Mouse (Mus musculus) T-helper 1 cell (primary cell): Measurements from ENCODE around the gene AI413582.

Source experiments
- in situ Hi-C: fragments of 300-600 bp; cut with MboI, MseI; formaldehyde crosslinking; loops from one replicate; pipeline ENCODE4 v1.15.1; 2025; ENCODE audit warnings: high pct_unique_total_duplicates

AI413582 gene

GRCm38 (mm10) chr17:27520557-27520956, 45.0 kb downstream of the AI413582 start:
- in situ Hi-C loops: loop anchor here (25.0 kb wide), 1 partner anchor 358 kb away; the partner anchor contains the start of gene Ip6k3

DNA sequence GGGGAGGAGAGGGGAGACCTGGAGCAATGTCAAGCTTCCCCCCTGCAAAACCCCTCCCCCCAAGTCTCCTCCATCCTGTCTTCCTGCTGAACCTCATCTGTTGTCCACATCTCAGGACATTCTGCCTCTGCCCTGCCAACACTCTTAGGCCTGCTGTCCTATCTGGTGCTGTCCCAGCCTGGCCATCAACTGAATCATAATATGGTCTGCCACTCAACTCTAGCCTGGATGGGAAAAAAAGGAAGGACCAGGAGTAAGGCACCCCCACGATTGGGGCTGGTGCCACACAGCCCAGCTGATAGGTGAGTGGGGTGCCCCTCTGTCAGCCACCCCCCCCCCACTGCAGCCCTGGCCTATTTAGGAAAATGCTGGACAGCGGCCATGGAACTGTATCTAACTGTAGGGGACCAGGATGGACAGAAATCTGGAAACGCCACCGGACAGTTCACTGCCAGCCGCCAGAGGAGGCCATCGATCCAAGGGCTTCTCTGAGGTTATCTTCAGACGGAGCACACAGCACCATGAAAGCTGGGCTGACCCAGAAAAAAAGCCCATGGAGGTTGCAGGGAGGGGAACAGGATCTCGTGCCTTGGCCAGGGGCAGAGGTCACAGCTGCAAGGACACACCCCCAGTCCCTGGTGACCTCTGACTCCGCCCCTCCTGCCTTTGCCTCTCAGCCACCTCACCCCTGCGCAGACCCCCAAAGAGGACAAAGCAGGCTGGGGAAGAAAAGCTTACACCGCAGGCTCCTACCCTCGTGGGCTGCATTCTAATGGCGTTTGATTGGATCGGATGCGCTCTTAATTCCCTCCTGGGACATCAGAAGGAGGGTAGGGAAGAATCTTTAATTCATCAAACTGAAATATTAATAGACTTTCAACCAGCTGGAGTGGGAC, 46.6 kb downstream of the AI413582 start:
- in situ Hi-C loops: loop anchor here (25.0 kb wide), 1 partner anchor 357 kb away; the partner anchor contains the start of gene Ip6k3

DNA sequence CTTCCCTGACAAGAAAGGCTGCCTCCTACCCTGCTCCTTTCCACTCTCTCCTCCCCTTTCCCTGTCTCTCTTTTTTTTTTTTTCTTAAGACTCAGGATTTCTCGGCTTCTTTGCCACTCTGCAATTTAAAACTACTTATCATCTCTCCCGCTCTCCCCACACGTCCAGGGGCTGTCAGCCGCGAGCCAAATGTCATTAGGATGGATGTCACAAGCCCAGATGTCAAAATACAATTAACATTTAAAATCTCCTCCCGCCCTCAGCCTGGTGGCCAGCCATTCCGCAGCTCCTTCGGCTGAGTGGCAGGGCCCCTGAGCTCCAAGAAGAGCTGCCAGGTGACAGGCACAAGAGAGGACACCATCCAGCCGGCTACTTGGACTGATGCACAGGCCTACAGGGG, 47.3 kb downstream of the AI413582 start:
- in situ Hi-C loops: loop anchor here (25.0 kb wide), 1 partner anchor 356 kb away; the partner anchor contains the start of gene Ip6k3

- in situ Hi-C loops: loop anchor here (5.0 to 25.0 kb wide), 2 partner anchors 197 to 352 kb away; partner anchors contain the start of gene Ip6k3
These were observed 51.4 kb downstream of the AI413582 start for GRCm38 (mm10) chr17:27513916-27514762.
